Mouse (Mus musculus) bone marrow, adult 2 months (tissue): ENCODE results near the gene Dpyd.

Source experiments
- CTCF ChIP-seq: fragments of 200-500 bp; IDR thresholded peaks from 2 replicates; pipeline ENCODE4 v1.5.1; 2011; ENCODE audit warnings: low read length, control low read depth; ENCODE audit not compliant: control insufficient read depth, insufficient read depth
- POLR2A ChIP-seq: fragments of 200-500 bp; IDR thresholded peaks from 2 replicates; pipeline ENCODE4 v1.6.1; 2011; ENCODE audit warnings: low read depth, mild to moderate bottlenecking, control low read depth, low read length, borderline replicate concordance; ENCODE audit not compliant: control insufficient read depth

DNA sequence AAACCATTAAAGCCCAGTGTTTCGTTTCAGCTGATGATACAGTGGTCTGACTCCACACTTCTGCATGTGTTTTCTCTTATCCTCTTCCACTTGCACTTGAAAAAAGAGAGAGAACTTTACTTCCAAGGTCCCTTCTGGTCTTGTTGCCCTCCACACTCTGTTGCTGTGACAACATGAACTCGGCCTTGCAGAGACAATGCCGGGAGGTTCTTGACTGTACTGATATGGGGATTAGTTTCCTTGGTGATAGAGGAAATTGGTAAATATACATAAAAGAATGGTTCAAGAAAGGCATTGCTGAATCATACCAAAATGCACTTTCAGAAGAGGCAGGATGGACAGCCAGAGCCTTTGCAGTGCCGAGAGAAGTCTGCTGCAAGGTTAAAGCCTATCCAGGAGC, 633.7 kb downstream of the Dpyd start:
- no peak for TF ChIP-seq POLR2A
- no peak for TF ChIP-seq CTCF
